Mouse (Mus musculus): ENCODE measurements at regions not wholly inside any gene's neighbourhood (a gene's known extent, or its start where the extent isn't known, plus 50 kb on each side); places are given as distances from the start of the nearest gene placed in this dataset.

DNA sequence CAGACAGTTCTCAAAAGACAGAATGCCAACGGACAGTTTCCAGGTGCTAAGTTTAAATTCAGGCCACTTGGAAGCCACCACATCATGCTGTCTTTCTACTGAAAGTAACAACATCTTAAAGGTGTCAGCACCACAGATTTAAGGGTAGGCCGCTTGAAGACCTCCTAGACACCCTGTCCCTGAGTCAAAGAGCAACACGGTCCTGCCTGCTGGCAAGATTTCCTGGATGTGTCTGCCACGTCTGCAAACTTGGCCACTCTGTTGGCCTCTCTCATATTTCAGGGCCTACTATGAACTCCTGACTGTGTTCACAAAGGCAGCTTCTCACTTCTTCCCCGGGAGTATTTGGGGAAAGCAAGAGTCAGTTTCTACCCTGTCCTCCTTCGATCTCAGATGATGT lies 194.7 kb upstream of the Esrrg start:
- 68% methylated on average over 6 of the region's 6 CpGs for WGBS
- DNase-seq, result no peak
- no peak overlapping the region for H3K4me3 ChIP-seq (ENCODE audit: insufficient read depth, low read depth, low read length)
- no peaks in the 10 kb centered on the region for H3K4me1 ChIP-seq (ENCODE audit: control insufficient read depth, insufficient read depth, low read length)
- no peaks in the 10 kb centered on the region for H3K27me3 ChIP-seq (replicated peaks; ENCODE audit: control insufficient read depth, insufficient read depth, low read length)
- H3K27ac ChIP-seq (ENCODE audit: insufficient read depth, low read depth, low read length), result no peak overlapping the region
- no peak for TF ChIP-seq CTCF (conservative IDR thresholded peaks at IDR 0.05; ENCODE audit: insufficient read depth, insufficient read length, low read depth, low read length)
- no peak for TF ChIP-seq POLR2A (IDR thresholded peaks at IDR 0.05; ENCODE audit: low read depth, low read length)
- no peaks in the 10 kb centered on the region for H3K36me3 ChIP-seq (ENCODE audit: control insufficient read depth, insufficient read depth, low read length)

- Histone ChIP-seq H3K27ac (ENCODE audit: insufficient read depth, low read depth, low read length) (no peak overlapping the region), H3K4me3 (ENCODE audit: insufficient read depth, low read depth, low read length) (no peak overlapping the region), H3K27me3 (replicated peaks; ENCODE audit: control insufficient read depth, insufficient read depth, low read length) (no peaks in the 10 kb centered on the region), H3K36me3 (ENCODE audit: control insufficient read depth, insufficient read depth, low read length) (no peaks in the 10 kb centered on the region), H3K4me1 (ENCODE audit: control insufficient read depth, insufficient read depth, low read length) (no peaks in the 10 kb centered on the region)
- TF ChIP-seq CTCF (conservative IDR thresholded peaks at IDR 0.05; ENCODE audit: insufficient read depth, insufficient read length, low read depth, low read length) (no peak), POLR2A (IDR thresholded peaks at IDR 0.05; ENCODE audit: low read depth, low read length) (no peak)
- WGBS, result 82% methylated on average over 20 of the region's 20 CpGs
- no peak for DNase-seq
Observed at GRCm38 (mm10) chr1:187418186-187419140, 190.1 kb upstream of the Esrrg start.

- Histone ChIP-seq H3K36me3 (ENCODE audit: control insufficient read depth, insufficient read depth, low read length) (no peaks in the 10 kb centered on the region), H3K27me3 (replicated peaks; ENCODE audit: control insufficient read depth, insufficient read depth, low read length) (no peaks in the 10 kb centered on the region), H3K4me3 (ENCODE audit: insufficient read depth, low read depth, low read length) (no peak overlapping the region), H3K4me1 (ENCODE audit: control insufficient read depth, insufficient read depth, low read length) (peaks cover 10% of the 10 kb centered on the region), H3K27ac (ENCODE audit: insufficient read depth, low read depth, low read length) (peak overlapping the region; percentile 62)
- DNase-seq, result peak; percentile 79
- WGBS, result 21% methylated on average over 9 of the region's 9 CpGs
- TF ChIP-seq POLR2A (IDR thresholded peaks at IDR 0.05; ENCODE audit: low read depth, low read length) (no peak), CTCF (conservative IDR thresholded peaks at IDR 0.05; ENCODE audit: insufficient read depth, insufficient read length, low read depth, low read length) (no peak)
Observed at GRCm38 (mm10) chr1:187428536-187429215, 179.9 kb upstream of the Esrrg start.

GRCm38 (mm10) chr1:187433716-187434634 lies 174.6 kb upstream of the Esrrg start:
- WGBS, result 88% methylated on average over 24 of the region's 24 CpGs
- peaks cover 10% of the 10 kb centered on the region for H3K4me1 ChIP-seq (ENCODE audit: control insufficient read depth, insufficient read depth, low read length)
- H3K4me3 ChIP-seq (ENCODE audit: insufficient read depth, low read depth, low read length), result no peak overlapping the region
- no peaks in the 10 kb centered on the region for H3K27me3 ChIP-seq (replicated peaks; ENCODE audit: control insufficient read depth, insufficient read depth, low read length)
- H3K36me3 ChIP-seq (ENCODE audit: control insufficient read depth, insufficient read depth, low read length), result no peaks in the 10 kb centered on the region
- no peak overlapping the region for H3K27ac ChIP-seq (ENCODE audit: insufficient read depth, low read depth, low read length)
- TF ChIP-seq CTCF (conservative IDR thresholded peaks at IDR 0.05; ENCODE audit: insufficient read depth, insufficient read length, low read depth, low read length), result no peak
- no peak for TF ChIP-seq POLR2A (IDR thresholded peaks at IDR 0.05; ENCODE audit: low read depth, low read length)
- no peak for DNase-seq

DNA sequence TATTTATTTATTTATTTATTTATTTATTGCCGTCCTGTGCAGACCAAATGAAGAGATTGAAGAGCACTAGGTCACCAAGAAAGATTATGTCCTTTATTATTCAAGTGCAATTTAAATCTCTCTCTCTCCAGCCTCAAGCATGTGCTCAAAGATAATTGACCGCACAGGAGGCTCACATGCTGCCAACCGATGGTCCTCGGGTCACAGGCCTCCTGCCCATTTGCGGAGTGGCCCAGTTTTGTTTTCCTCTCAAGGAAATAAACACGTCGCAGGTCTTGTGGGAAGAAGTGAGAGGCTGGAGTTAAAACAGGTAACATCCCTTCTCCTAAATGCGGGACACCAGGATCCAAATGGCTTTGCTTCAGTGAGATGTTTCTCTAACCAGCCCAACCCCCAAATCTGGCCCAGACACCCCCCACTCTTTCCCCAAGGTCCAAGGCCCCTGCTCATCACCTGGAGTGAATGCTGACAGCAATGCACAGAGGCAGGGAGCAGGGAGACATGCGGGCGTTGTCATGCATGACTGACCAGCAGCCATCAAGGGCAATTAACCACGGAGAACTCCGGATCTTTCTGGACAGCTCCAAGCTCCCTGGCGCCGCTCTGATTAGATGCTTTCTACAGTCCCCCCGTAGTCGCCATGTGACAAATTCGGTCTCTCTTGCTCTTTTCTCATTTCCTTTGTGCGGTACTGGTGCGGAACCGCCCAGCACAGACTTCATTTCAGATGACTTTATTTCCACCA lies 169.2 kb upstream of the Esrrg start:
- no peaks in the 10 kb centered on the region for H3K27me3 ChIP-seq (replicated peaks; ENCODE audit: control insufficient read depth, insufficient read depth, low read length)
- no peak overlapping the region for H3K27ac ChIP-seq (ENCODE audit: insufficient read depth, low read depth, low read length)
- no peak for TF ChIP-seq CTCF (conservative IDR thresholded peaks at IDR 0.05; ENCODE audit: insufficient read depth, insufficient read length, low read depth, low read length)
- no peak for TF ChIP-seq POLR2A (IDR thresholded peaks at IDR 0.05; ENCODE audit: low read depth, low read length)
- H3K4me3 ChIP-seq (ENCODE audit: insufficient read depth, low read depth, low read length), result no peak overlapping the region
- no peaks in the 10 kb centered on the region for H3K36me3 ChIP-seq (ENCODE audit: control insufficient read depth, insufficient read depth, low read length)
- DNase-seq, result peak; percentile 80
- peaks cover 8% of the 10 kb centered on the region for H3K4me1 ChIP-seq (ENCODE audit: control insufficient read depth, insufficient read depth, low read length)
- WGBS, result 40% methylated on average over 20 of the region's 20 CpGs

DNA sequence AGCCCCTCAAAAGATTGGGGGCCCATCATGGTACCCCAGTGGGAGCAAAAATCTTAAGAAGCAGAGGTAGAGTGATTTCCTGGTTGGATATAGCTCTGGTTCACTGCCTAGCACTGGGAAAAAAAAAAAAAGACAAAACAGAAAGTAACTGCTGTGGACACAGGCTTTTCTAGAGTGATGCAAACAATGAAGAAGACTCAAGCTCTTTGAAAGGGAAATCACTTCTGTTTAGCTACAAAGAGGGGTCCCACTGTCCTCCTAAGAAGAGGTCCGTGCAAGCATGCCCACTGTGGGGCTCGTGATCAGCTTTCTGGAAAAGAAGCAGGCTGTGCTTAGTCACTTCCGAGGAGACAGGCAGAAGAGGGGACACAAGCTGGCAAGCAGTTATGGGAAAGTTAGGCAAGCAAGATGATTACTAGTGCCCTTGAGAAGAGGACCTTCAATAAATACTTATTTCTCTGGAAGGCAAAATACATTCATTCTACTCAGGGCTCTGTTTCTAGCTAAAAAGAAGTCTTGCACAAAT lies 166.9 kb upstream of the Esrrg start:
- no peak overlapping the region for H3K4me3 ChIP-seq (ENCODE audit: insufficient read depth, low read depth, low read length)
- WGBS, result 84% methylated on average over 3 of the region's 3 CpGs
- DNase-seq, result no peak

More for the DNA sequence above, 166.9 kb upstream of the Esrrg start:
- H3K27me3 ChIP-seq (replicated peaks; ENCODE audit: control insufficient read depth, insufficient read depth, low read length), result no peaks in the 10 kb centered on the region
- no peak overlapping the region for H3K27ac ChIP-seq (ENCODE audit: insufficient read depth, low read depth, low read length)
- TF ChIP-seq POLR2A (IDR thresholded peaks at IDR 0.05; ENCODE audit: low read depth, low read length) (no peak), CTCF (conservative IDR thresholded peaks at IDR 0.05; ENCODE audit: insufficient read depth, insufficient read length, low read depth, low read length) (no peak)
- H3K4me1 ChIP-seq (ENCODE audit: control insufficient read depth, insufficient read depth, low read length), result peaks cover 8% of the 10 kb centered on the region
- H3K36me3 ChIP-seq (ENCODE audit: control insufficient read depth, insufficient read depth, low read length), result no peaks in the 10 kb centered on the region

Measured in kidney, adult 2 months (tissue).